Mouse (Mus musculus): ENCODE measurements around the gene Rag1.

Rag1 gene

GRCm38 (mm10) chr2:101649114-101649671, at the start of gene Rag1, which contains the start of gene B230118H07Rik:
Gene Rag1, minus strand, starts transcription at chr2:101649501.
Gene B230118H07Rik, minus strand, starts transcription at chr2:101649532.
- peak; percentile 56 for DNase-seq

GRCm38 (mm10) chr2:101695584-101695983, 46.3 kb upstream of the Rag1 start:
- no peak for DNase-seq

- DNase-seq, result peak; percentile 47
Measured at GRCm38 (mm10) chr2:101693577-101694215, 44.4 kb upstream of the Rag1 start.

- no peak for DNase-seq
Measured at GRCm38 (mm10) chr2:101693043-101693442, 43.7 kb upstream of the Rag1 start.

GRCm38 (mm10) chr2:101690252-101690827, 41.0 kb upstream of the Rag1 start:
- DNase-seq, result no peak

- DNase-seq, result no peak
Measured at GRCm38 (mm10) chr2:101688011-101688410, 38.7 kb upstream of the Rag1 start.

- no peak for DNase-seq
Measured at GRCm38 (mm10) chr2:101684421-101684820, 35.1 kb upstream of the Rag1 start.

GRCm38 (mm10) chr2:101679164-101679784, 30.0 kb upstream of the Rag1 start:
- peak; percentile 37 for DNase-seq

GRCm38 (mm10) chr2:101678236-101679021, 29.1 kb upstream of the Rag1 start, which contains the start of gene Traf6:
Gene Traf6, plus strand, starts transcription at chr2:101678429.
- DNase-seq, result peak; percentile 93

- DNase-seq, result no peak
Measured at GRCm38 (mm10) chr2:101673547-101673946, 24.2 kb upstream of the Rag1 start.

- DNase-seq, result no peak
Measured at GRCm38 (mm10) chr2:101668751-101669150, 19.4 kb upstream of the Rag1 start.

- DNase-seq, result no peak
Measured at GRCm38 (mm10) chr2:101665703-101666092, 16.4 kb upstream of the Rag1 start.

- peak; percentile 94 for DNase-seq
Measured at GRCm38 (mm10) chr2:101665058-101665702, 15.9 kb upstream of the Rag1 start.

GRCm38 (mm10) chr2:101660536-101660935, 11.2 kb upstream of the Rag1 start:
- DNase-seq, result no peak

GRCm38 (mm10) chr2:101652921-101653597, 3.8 kb upstream of the Rag1 start:
- no peak for DNase-seq

GRCm38 (mm10) chr2:101652204-101652920, 3.1 kb upstream of the Rag1 start:
- DNase-seq, result peak; percentile 95

- no peak for DNase-seq
Measured at GRCm38 (mm10) chr2:101650446-101650845, 1.1 kb upstream of the Rag1 start.

GRCm38 (mm10) chr2:101648361-101648760, 940 bp downstream of the Rag1 start:
- DNase-seq, result no peak

- DNase-seq, result no peak
Measured at GRCm38 (mm10) chr2:101645841-101646240, 3.5 kb downstream of the Rag1 start.

GRCm38 (mm10) chr2:101639840-101640350, 9.4 kb downstream of the Rag1 start:
- no peak for DNase-seq
